7 mouse cellular contexts compared by ENCODE assay signal in the genomic region with DNA sequence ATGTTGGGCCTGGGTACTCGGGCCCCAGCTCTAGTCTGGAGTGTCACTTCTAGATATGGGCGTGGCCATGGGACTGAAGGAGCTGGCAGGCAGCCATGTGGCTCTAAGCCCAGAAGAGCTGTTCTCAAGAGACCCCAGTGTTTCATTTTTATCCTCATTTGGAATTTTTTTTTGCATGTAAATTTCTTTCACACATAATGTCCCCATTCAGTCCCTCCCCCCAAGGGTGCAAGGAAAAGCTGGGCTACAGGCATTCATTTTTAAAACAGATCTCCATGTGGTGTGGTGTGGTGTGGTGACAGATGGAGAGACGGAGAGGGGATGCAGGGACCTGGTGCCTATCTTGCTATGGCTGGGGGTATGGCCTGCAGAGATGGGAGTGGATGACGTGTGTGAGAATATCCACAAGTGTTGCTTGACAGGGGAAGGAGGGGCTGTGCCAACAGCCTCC. TPM values are rescaled to one million over a fixed set of nuclear protein-coding genes. Genes with fewer than 3 reads are reported as not detected.
DNase-seq lines count a peak whose midpoint lies in the region; ATAC-seq and TF ChIP-seq lines count a peak whose summit lies in the region.

No protein-coding gene starts in this region.

- TF ChIP-seq EP300 in lung, postnatal 0 days (IDR thresholded peaks at IDR 0.05) = no peak; the same call in 1 of the 2 replicates

- no peak overlapping the region for H3K4me3 ChIP-seq in neural tube, embryonic 12.5 days
- H3K4me3 ChIP-seq in hindbrain, embryonic 13.5 days = no peak overlapping the region
- no peak overlapping the region for H3K4me3 ChIP-seq in lung, postnatal 0 days (ENCODE audit: low read depth, low read length)

- TF ChIP-seq CTCF in lung, postnatal 0 days (IDR thresholded peaks at IDR 0.05) = no peak

- H3K36me3 ChIP-seq in neural tube, embryonic 12.5 days = peaks cover 8% of the 10 kb centered on the region; the same call in 1 of the 2 replicates
- H3K36me3 ChIP-seq in hindbrain, embryonic 13.5 days = peaks cover 9% of the 10 kb centered on the region
- no peaks in the 10 kb centered on the region for H3K36me3 ChIP-seq in lung, postnatal 0 days (ENCODE audit: insufficient read depth, low read length)

- no peak overlapping the region for H3K9ac ChIP-seq in neural tube, embryonic 12.5 days
- H3K9ac ChIP-seq in hindbrain, embryonic 13.5 days = no peak overlapping the region
- no peak overlapping the region for H3K9ac ChIP-seq in lung, postnatal 0 days (replicated peaks; ENCODE audit: low read depth)

- no peaks in the 10 kb centered on the region for H3K9me3 ChIP-seq in neural tube, embryonic 12.5 days
- H3K9me3 ChIP-seq in hindbrain, embryonic 13.5 days = no peaks in the 10 kb centered on the region
- H3K9me3 ChIP-seq in lung, postnatal 0 days (ENCODE audit: low read length) = no peaks in the 10 kb centered on the region

- peak; percentile 86 for ATAC-seq in neural tube, embryonic 12.5 days (ENCODE audit: low FRiP score, low read depth)
- ATAC-seq in hindbrain, embryonic 13.5 days (ENCODE audit: low FRiP score) = peak; percentile 88
- ATAC-seq in lung, postnatal 0 days = peak; percentile 80

- peaks cover 14% of the 10 kb centered on the region for H3K4me1 ChIP-seq in neural tube, embryonic 12.5 days
- H3K4me1 ChIP-seq in hindbrain, embryonic 13.5 days (replicated peaks) = peaks cover 31% of the 10 kb centered on the region
- peaks cover 12% of the 10 kb centered on the region; the same call in 1 of the 2 replicates for H3K4me1 ChIP-seq in lung, postnatal 0 days (ENCODE audit: insufficient read depth, low read depth, low read length)

- no peak for DNase-seq in neural tube, embryonic 10.5 days (ENCODE audit: extremely low spot score, low spot score)
- DNase-seq in frontal cortex, postnatal 25 days (ENCODE audit: low spot score in 2 of 2) = peak; percentile 29 to 40
- DNase-seq in lung, postnatal 0 days (ENCODE audit: low spot score) = peak; percentile 75
- DNase-seq in thymus, adult 18-20 months = no peak
- no peak for DNase-seq in ovary, postnatal 10 days (ENCODE audit: low spot score)

- no peak overlapping the region for H3K4me2 ChIP-seq in neural tube, embryonic 12.5 days (replicated peaks)
- no peak overlapping the region for H3K4me2 ChIP-seq in hindbrain, embryonic 13.5 days
- no peak overlapping the region for H3K4me2 ChIP-seq in lung, postnatal 0 days (replicated peaks; ENCODE audit: low read depth, low read length)

- no peaks in the 10 kb centered on the region for H3K27me3 ChIP-seq in neural tube, embryonic 12.5 days (replicated peaks)
- H3K27me3 ChIP-seq in hindbrain, embryonic 13.5 days = no peaks in the 10 kb centered on the region
- no peaks in the 10 kb centered on the region for H3K27me3 ChIP-seq in lung, postnatal 0 days (replicated peaks; ENCODE audit: insufficient read depth, low read length)

- H3K27ac ChIP-seq in neural tube, embryonic 12.5 days = no peak overlapping the region
- peak overlapping the region; percentile 83 for H3K27ac ChIP-seq in hindbrain, embryonic 13.5 days
- no peak overlapping the region for H3K27ac ChIP-seq in lung, postnatal 0 days (ENCODE audit: low read length)

- 39% methylated on average over 4 of the region's 4 CpGs for WGBS in neural tube, embryonic 12.5 days
- WGBS in hindbrain, embryonic 13.5 days = 15% methylated on average over 4 of the region's 4 CpGs
- WGBS in lung, postnatal 0 days = 21% methylated on average over 4 of the region's 4 CpGs

RNA-seq across cellular contexts. Expression of a gene that starts 37.3 kb away (rescaled TPM):
- 36.8 and 38.2 TPM in 2 replicates for polyA plus RNA-seq in neural tube, embryonic 12.5 days (2016; fragmentation: Nextera tagmentation; extraction: Ambion mirVana)
- polyA plus RNA-seq in hindbrain, embryonic 13.5 days (2015; fragmentation: Nextera tagmentation; extraction: Ambion mirVana) = 22.0 and 24.1 TPM in 2 replicates
- 10.3 and 11.1 TPM in 2 replicates for polyA plus RNA-seq in lung, postnatal 0 days (2015; fragmentation: Nextera tagmentation; extraction: Ambion mirVana)

Comparison
In these comparisons a context has a peak if more than half of its experiments do, and no peak if none do; other contexts are left out.
1. DNase-seq: peak in frontal cortex, postnatal 25 days (2 of 2) and lung, postnatal 0 days (single experiment); none in neural tube, embryonic 10.5 days (single experiment), thymus, adult 18-20 months (0 of 2) and ovary, postnatal 10 days (single experiment).
2. Peak in every context shown above with its lines, with median percentiles within 50 percentile points of each other: ATAC-seq.